Mouse (Mus musculus): ENCODE data around the gene Cd36. TPM values are rescaled to one million over a fixed set of nuclear protein-coding genes. Genes with fewer than 3 reads are reported as not detected.

The Cd36 gene
- polyA plus RNA-seq, 1 experiment from 2014 or later = 11.9 TPM

DNA sequence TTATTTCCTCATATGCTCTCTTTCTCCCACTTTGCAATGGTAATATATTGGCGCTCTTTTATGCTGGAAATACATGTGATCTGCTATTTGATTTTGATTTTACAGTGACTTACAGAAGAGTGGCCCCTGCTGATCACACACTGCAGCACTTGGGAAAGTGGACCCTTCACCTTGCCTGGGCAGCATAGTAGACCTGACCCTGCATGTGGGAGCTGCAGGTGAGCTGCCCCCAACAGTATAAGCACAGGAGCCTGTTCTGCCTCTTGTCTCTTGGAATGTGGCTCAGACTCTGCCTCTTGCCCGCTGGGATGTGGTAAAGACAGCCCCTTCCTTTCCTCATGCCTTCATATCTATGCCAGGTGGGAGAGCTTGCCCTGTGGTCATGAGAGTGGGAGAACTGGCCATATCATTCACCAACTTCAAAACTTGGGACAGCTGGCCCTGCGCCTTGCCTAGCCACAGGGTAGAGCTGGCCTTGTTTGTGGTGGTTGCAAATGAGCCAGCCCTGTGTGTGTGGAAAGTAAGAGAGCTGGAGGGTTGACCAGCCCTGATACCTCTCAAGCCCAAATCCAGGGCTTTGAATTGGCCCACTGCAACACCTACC is 81.7 kb downstream of the Cd36 start:
- WGBS = 83% methylated on average over 3 of the region's 3 CpGs
- Histone ChIP-seq H3K4me3 (ENCODE audit: low read depth, low read length) (no peak overlapping the region), H3K27ac (ENCODE audit: low read depth, low read length) (no peak overlapping the region), H3K27me3 (replicated peaks; ENCODE audit: control insufficient read depth, insufficient read depth, low read length) (no peaks in the 10 kb centered on the region), H3K4me2 (no peak overlapping the region), H3K9me3 (ENCODE audit: control insufficient read depth, low read length) (no peaks in the 10 kb centered on the region), H3K36me3 (ENCODE audit: control insufficient read depth, insufficient read depth, low read length) (no peaks in the 10 kb centered on the region), H3K9ac (ENCODE audit: low read depth, low read length) (no peak overlapping the region), H3K4me1 (replicated peaks; ENCODE audit: control insufficient read depth, insufficient read depth, low read length) (no peaks in the 10 kb centered on the region)
- no peak for DNase-seq (ENCODE audit: low spot score)
- ATAC-seq (replicated peaks; ENCODE audit: low FRiP score) = no peak

DNA sequence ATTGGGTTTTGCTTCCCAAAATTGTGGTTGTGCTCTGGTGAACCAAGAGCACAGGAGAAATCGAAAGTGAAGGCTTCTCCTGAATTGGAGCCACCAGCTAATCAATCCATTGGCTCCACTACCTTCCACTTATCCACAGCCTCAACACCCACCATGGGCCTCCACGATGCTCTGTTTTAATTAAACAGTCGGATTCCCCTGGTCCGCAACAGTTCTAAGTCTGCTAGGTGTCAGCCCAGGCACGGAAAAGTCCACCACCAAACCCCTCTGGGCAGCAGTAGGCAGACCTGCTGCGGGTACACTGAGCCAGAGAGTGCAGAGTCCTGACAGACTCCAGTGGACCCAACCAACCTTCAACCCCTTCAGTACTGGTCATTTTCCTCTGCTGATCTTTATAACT is 112.0 kb downstream of the Cd36 start:
- no peak for ATAC-seq (replicated peaks; ENCODE audit: low FRiP score)
- no peak for DNase-seq (ENCODE audit: low spot score)

DNA sequence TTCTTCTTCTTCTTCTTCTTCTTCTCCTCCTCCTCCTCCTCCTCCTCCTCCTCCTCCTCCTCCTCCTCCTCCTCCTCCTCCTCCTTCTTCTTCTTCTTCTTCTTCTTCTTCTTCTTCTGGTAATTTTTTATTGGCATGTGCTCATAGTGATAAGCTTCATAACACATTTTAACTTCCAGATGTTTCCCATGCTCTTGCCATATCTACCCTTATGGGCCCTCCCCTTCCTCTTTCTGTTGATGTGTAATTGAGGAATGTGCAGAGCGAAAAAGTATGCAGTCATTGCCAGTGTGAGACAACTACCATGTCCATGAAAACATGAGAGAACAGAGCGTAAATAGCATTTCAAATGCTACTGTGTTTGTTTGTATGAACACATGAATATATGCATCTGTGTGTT is 118.3 kb downstream of the Cd36 start:
- ATAC-seq (replicated peaks; ENCODE audit: low FRiP score) (no peak), DNase-seq (ENCODE audit: low spot score) (no peak)
- Histone ChIP-seq H3K27me3 (replicated peaks; ENCODE audit: control insufficient read depth, insufficient read depth, low read length) (no peaks in the 10 kb centered on the region), H3K4me1 (replicated peaks; ENCODE audit: control insufficient read depth, insufficient read depth, low read length) (no peaks in the 10 kb centered on the region), H3K36me3 (ENCODE audit: control insufficient read depth, insufficient read depth, low read length) (no peaks in the 10 kb centered on the region), H3K4me3 (ENCODE audit: low read depth, low read length) (no peak overlapping the region), H3K27ac (ENCODE audit: low read depth, low read length) (no peak overlapping the region), H3K9ac (ENCODE audit: low read depth, low read length) (no peak overlapping the region), H3K4me2 (no peak overlapping the region), H3K9me3 (ENCODE audit: control insufficient read depth, low read length) (no peaks in the 10 kb centered on the region)
- WGBS = 77% methylated on average over 2 of the region's 2 CpGs

More for the DNA sequence above, 112.0 kb downstream of the Cd36 start:
- H3K9me3 ChIP-seq (ENCODE audit: control insufficient read depth, low read length) = no peaks in the 10 kb centered on the region
- H3K4me2 ChIP-seq = no peak overlapping the region
- no peaks in the 10 kb centered on the region for H3K36me3 ChIP-seq (ENCODE audit: control insufficient read depth, insufficient read depth, low read length)
- no peaks in the 10 kb centered on the region for H3K27me3 ChIP-seq (replicated peaks; ENCODE audit: control insufficient read depth, insufficient read depth, low read length)
- H3K27ac ChIP-seq (ENCODE audit: low read depth, low read length) = no peak overlapping the region
- no peak overlapping the region for H3K4me3 ChIP-seq (ENCODE audit: low read depth, low read length)
- no peaks in the 10 kb centered on the region for H3K4me1 ChIP-seq (replicated peaks; ENCODE audit: control insufficient read depth, insufficient read depth, low read length)
- no peak overlapping the region for H3K9ac ChIP-seq (ENCODE audit: low read depth, low read length)
- WGBS = 85% methylated on average over 6 of the region's 6 CpGs

DNA sequence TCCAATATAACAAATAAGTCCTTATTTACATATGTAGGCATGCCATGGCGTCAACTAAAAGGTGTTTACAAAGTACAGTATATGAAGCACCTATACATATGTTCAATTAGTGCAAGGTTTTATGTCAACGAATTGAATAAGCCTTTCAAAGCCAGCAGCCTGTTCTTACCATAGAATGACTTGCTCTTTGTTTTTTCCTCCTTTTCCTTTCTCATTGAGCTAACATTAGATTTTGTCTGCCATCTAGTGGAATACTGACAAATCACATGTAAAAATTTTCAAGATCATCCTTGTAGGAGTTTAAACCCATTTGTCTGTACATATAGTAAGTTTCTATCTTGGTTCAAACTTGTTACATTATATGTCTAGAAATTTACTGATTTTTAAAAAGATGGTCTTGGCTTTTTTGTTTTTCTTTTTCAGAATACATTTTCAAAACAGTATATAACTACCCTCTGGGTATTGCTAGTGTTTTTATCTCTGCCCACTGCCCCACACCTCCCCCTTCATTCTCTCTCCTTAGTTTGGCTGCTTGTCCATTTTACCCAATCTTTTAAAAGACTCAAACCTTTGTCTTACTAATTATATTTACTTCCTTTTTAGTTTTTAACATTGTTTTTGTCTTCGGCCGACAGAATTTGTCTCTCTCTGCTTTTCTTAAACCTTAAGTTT is 122.5 kb downstream of the Cd36 start:
- Histone ChIP-seq H3K4me3 (ENCODE audit: low read depth, low read length) (no peak overlapping the region), H3K4me1 (replicated peaks; ENCODE audit: control insufficient read depth, insufficient read depth, low read length) (no peaks in the 10 kb centered on the region), H3K27ac (ENCODE audit: low read depth, low read length) (no peak overlapping the region), H3K9ac (ENCODE audit: low read depth, low read length) (no peak overlapping the region), H3K9me3 (ENCODE audit: control insufficient read depth, low read length) (no peaks in the 10 kb centered on the region), H3K27me3 (replicated peaks; ENCODE audit: control insufficient read depth, insufficient read depth, low read length) (no peaks in the 10 kb centered on the region), H3K36me3 (ENCODE audit: control insufficient read depth, insufficient read depth, low read length) (no peaks in the 10 kb centered on the region), H3K4me2 (no peak overlapping the region)
- DNase-seq (ENCODE audit: low spot score) = no peak
- ATAC-seq (replicated peaks; ENCODE audit: low FRiP score) = no peak
- 67% methylated on average over 4 of the region's 4 CpGs for WGBS

DNA sequence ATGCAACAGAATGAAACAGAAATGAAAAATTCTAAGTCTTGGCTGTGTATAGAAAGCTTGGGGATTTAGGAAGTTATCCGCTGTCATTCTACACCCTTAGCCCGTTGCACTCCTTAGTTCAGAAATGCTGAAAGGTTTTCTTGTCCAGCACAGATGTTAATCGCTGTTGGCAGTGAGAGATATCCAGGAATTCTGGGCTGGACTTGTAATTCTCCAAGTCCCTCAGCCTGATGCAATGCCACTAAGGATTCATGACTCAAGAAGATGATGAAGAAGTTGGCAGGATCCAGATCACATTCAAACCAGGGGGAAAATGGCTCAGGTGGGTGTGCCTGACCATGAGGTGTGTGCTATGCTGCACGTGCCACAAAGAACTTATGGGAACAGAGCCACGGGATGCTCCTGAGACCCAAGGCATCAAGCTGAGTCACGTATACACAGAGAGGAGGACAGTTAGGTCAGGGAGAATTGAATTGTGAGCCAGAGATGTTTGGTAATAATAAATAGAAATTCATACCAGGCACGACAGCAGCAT is 135.1 kb downstream of the Cd36 start:
- H3K4me2 ChIP-seq = no peak overlapping the region
- no peak overlapping the region for H3K9ac ChIP-seq (ENCODE audit: low read depth, low read length)
- WGBS = 79% methylated on average over 7 of the region's 7 CpGs
- no peaks in the 10 kb centered on the region for H3K4me1 ChIP-seq (replicated peaks; ENCODE audit: control insufficient read depth, insufficient read depth, low read length)
- H3K27me3 ChIP-seq (replicated peaks; ENCODE audit: control insufficient read depth, insufficient read depth, low read length) = no peaks in the 10 kb centered on the region
- H3K27ac ChIP-seq (ENCODE audit: low read depth, low read length) = no peak overlapping the region
- no peaks in the 10 kb centered on the region for H3K9me3 ChIP-seq (ENCODE audit: control insufficient read depth, low read length)
- H3K36me3 ChIP-seq (ENCODE audit: control insufficient read depth, insufficient read depth, low read length) = no peaks in the 10 kb centered on the region
- H3K4me3 ChIP-seq (ENCODE audit: low read depth, low read length) = no peak overlapping the region
- DNase-seq (ENCODE audit: low spot score) (no peak), ATAC-seq (replicated peaks; ENCODE audit: low FRiP score) (no peak)

DNA sequence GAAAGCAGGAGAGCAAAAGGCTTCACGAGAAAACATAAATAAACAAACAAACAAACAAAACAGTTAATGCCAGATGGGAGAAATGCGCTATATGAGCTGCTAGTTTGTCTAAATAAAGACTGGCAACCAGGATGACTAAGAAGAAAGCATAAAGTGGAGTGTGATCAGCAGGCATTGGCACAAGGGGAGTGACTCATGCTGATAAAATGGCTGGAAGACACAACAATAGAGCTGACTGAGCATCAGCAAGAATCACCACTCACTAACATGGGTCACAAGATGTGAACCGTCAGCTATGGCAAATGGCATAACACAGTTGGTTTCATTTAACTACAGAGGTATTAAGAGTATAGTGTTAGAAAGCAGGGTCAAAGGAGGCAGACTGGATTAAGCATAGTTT is 140.3 kb downstream of the Cd36 start:
- no peaks in the 10 kb centered on the region for H3K9me3 ChIP-seq (ENCODE audit: control insufficient read depth, low read length)
- no peak overlapping the region for H3K4me3 ChIP-seq (ENCODE audit: low read depth, low read length)
- no peaks in the 10 kb centered on the region for H3K27me3 ChIP-seq (replicated peaks; ENCODE audit: control insufficient read depth, insufficient read depth, low read length)
- no peak for ATAC-seq (replicated peaks; ENCODE audit: low FRiP score)
- H3K9ac ChIP-seq (ENCODE audit: low read depth, low read length) = no peak overlapping the region
- no peaks in the 10 kb centered on the region for H3K36me3 ChIP-seq (ENCODE audit: control insufficient read depth, insufficient read depth, low read length)
- DNase-seq (ENCODE audit: low spot score) = no peak
- 69% methylated on average over 3 of the region's 3 CpGs for WGBS
- H3K4me1 ChIP-seq (replicated peaks; ENCODE audit: control insufficient read depth, insufficient read depth, low read length) = no peaks in the 10 kb centered on the region
- H3K4me2 ChIP-seq = no peak overlapping the region
- H3K27ac ChIP-seq (ENCODE audit: low read depth, low read length) = no peak overlapping the region

DNA sequence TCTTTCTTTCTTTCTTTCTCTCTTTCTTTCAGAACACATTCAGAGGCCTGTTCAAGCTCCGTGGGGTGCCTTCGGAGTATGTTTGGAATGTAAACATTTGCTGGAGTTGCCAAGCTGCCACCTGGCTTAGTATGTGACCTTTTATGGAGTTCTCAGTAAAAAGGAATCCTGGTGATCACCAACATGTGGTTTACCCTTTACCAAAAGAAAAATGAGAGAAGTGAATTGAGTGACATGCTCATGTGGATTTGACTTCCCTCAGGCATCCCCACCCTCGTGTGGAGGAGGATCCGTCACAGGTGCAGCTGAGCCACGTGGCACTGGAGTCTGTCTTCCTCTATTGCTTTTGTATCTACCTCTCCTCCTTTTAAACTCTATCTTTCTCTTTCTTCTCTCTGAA is 141.5 kb downstream of the Cd36 start:
- Histone ChIP-seq H3K27me3 (replicated peaks; ENCODE audit: control insufficient read depth, insufficient read depth, low read length) (no peaks in the 10 kb centered on the region), H3K4me1 (replicated peaks; ENCODE audit: control insufficient read depth, insufficient read depth, low read length) (no peaks in the 10 kb centered on the region), H3K9ac (ENCODE audit: low read depth, low read length) (no peak overlapping the region), H3K4me2 (no peak overlapping the region), H3K36me3 (ENCODE audit: control insufficient read depth, insufficient read depth, low read length) (no peaks in the 10 kb centered on the region), H3K4me3 (ENCODE audit: low read depth, low read length) (no peak overlapping the region), H3K9me3 (ENCODE audit: control insufficient read depth, low read length) (no peaks in the 10 kb centered on the region), H3K27ac (ENCODE audit: low read depth, low read length) (no peak overlapping the region)
- whole genome bisulfite sequencing = 45% methylated on average over 5 of the region's 5 CpGs
- DNase-seq (ENCODE audit: low spot score) (no peak), ATAC-seq (replicated peaks; ENCODE audit: low FRiP score) (no peak)

DNA sequence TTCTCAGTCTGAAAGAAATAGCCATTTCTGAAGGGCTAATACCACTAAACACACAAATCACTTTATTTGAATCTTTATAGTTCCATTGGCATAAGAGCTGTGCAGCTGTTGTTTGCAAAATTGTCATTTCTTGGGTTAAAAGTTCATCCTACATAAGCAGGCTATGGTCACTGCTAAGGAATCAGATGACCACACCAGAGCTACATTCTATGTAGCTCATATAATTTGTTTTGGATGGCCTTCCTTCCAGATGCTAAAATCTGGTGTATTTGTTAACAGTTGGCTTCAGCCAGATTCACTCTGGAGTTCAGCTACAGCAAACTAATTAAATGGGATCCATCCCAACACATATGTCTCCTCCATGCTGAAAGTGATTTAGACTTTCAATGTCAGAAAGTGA is 142.1 kb downstream of the Cd36 start:
- Histone ChIP-seq H3K4me2 (no peak overlapping the region), H3K9me3 (ENCODE audit: control insufficient read depth, low read length) (no peaks in the 10 kb centered on the region), H3K4me1 (replicated peaks; ENCODE audit: control insufficient read depth, insufficient read depth, low read length) (no peaks in the 10 kb centered on the region), H3K4me3 (ENCODE audit: low read depth, low read length) (no peak overlapping the region), H3K9ac (ENCODE audit: low read depth, low read length) (no peak overlapping the region), H3K36me3 (ENCODE audit: control insufficient read depth, insufficient read depth, low read length) (no peaks in the 10 kb centered on the region), H3K27ac (ENCODE audit: low read depth, low read length) (no peak overlapping the region), H3K27me3 (replicated peaks; ENCODE audit: control insufficient read depth, insufficient read depth, low read length) (no peaks in the 10 kb centered on the region)
- ATAC-seq (replicated peaks; ENCODE audit: low FRiP score) (no peak), DNase-seq (ENCODE audit: low spot score) (no peak)

DNA sequence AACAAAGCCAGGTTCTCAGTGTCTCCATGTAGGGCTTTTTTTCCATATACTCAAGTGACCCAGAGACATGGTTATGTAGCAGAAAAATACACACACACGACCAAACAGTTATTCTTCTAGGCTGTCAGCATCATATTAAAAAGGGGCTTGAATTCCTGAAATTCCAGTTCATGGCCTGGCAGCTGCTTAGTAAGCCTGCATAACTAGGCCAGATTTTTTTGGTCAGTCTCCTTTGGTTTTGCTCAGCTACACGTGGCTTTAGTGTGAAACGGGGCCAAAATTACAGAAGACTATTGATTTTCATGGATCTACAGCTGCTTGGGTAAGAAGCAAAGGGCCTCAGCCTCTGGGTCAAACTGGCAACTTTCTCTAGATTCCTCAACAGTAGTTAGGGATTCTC is 148.8 kb downstream of the Cd36 start:
- no peaks in the 10 kb centered on the region for H3K9me3 ChIP-seq (ENCODE audit: control insufficient read depth, low read length)
- no peak overlapping the region for H3K9ac ChIP-seq (ENCODE audit: low read depth, low read length)
- H3K27me3 ChIP-seq (replicated peaks; ENCODE audit: control insufficient read depth, insufficient read depth, low read length) = no peaks in the 10 kb centered on the region
- H3K4me3 ChIP-seq (ENCODE audit: low read depth, low read length) = no peak overlapping the region
- DNase-seq (ENCODE audit: low spot score) (no peak), ATAC-seq (replicated peaks; ENCODE audit: low FRiP score) (no peak)
- no peaks in the 10 kb centered on the region for H3K36me3 ChIP-seq (ENCODE audit: control insufficient read depth, insufficient read depth, low read length)
- no peaks in the 10 kb centered on the region for H3K4me1 ChIP-seq (replicated peaks; ENCODE audit: control insufficient read depth, insufficient read depth, low read length)
- 63% methylated on average over 3 of the region's 3 CpGs for WGBS
- no peak overlapping the region for H3K4me2 ChIP-seq
- H3K27ac ChIP-seq (ENCODE audit: low read depth, low read length) = no peak overlapping the region
